Mouse (Mus musculus): ENCODE data around the gene Rhox6. TPM values are rescaled to one million over a fixed set of nuclear protein-coding genes. Genes with fewer than 3 reads are reported as not detected.
"Not testable (repeated sequence)": the region's sequence is repeated elsewhere in the genome, so short reads cannot be mapped to it uniquely, and the experiment has no call there.

Rhox6 gene
- polyA plus RNA-seq (2015; fragmentation: Nextera tagmentation; extraction: Ambion mirVana) = not detected in 2 replicates

GRCm38 (mm10) chrX:37826610-37827009 lies at the start of gene Rhox6:
Gene Rhox6 (plus strand): TSS chrX:37826910.
- H3K9ac ChIP-seq (replicated peaks); H3K27ac ChIP-seq (replicated peaks); H3K4me1 ChIP-seq; H3K27me3 ChIP-seq (replicated peaks); H3K36me3 ChIP-seq; H3K4me2 ChIP-seq; ATAC-seq (ENCODE audit: low FRiP score); H3K9me3 ChIP-seq (replicated peaks); H3K4me3 ChIP-seq (replicated peaks): not testable (repeated sequence)
- 80% methylated on average over 4 of the region's 12 CpGs for WGBS

DNA sequence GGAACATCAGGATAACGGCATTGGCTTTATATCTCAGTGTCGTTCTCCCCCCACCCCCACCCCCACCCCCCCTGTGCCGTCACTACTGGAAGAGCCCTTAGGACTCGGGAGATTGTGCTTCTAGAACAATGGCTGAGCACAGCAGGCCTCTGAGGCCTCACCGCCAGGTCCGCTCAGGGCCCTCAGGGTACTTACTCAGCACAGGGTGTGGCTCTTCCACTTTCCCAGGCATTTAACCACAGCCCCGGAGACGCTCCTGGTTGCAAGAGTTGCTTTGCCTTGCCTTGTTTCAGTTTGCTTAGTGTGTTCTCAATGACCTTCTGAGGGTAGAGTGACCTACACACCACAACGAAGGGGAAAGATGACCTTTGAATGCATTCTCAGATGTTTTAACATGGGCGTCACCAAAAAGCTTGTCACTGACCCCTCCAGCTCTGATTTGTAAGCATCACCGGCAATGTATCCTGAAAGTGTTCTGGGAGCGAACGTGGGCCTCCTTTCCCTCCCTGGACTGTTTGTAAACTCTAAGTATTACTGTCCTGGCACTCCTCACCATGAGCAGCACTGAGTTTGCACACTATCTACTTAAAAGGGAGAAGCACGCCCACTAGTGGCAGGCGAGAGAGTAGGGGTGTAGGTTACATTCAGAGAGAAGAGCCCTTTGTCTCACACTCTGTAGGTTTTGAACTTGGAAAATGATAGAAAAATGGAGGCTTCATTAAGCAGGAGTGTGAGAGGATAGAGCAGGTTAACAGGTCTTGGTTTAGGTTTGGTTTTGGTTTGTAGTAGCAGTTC lies 19.2 kb upstream of the Rhox6 start:
- WGBS = 85% methylated on average over 15 of the region's 15 CpGs
- Histone ChIP-seq H3K36me3 (no peaks in the 10 kb centered on the region), H3K4me2 (no peak overlapping the region), H3K4me1 (no peaks in the 10 kb centered on the region), H3K4me3 (replicated peaks) (no peak overlapping the region), H3K9me3 (replicated peaks) (no peaks in the 10 kb centered on the region), H3K9ac (replicated peaks) (no peak overlapping the region), H3K27me3 (replicated peaks) (no peaks in the 10 kb centered on the region), H3K27ac (replicated peaks) (no peak overlapping the region)
- ATAC-seq (ENCODE audit: low FRiP score) = no peak

DNA sequence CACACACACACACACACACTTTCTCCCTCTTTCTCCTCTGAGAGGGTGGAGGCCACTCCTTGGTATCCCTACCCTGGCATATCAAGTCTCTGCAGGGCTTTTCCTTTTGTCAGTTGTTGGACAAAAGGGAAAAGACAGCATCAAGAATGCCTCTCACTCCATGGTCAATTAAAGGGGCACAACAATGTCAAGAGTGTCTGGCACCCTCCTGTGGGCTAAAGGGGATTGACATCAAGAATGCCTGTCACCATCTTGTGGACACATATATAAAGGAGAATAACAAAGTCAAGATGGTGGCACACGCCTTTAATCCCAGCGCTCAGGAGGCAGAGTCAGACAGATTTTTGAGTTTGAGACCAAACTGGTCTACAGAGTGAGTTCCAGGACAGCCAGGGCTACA lies 17.3 kb upstream of the Rhox6 start:
- Histone ChIP-seq H3K36me3 (no peaks in the 10 kb centered on the region), H3K4me2 (no peak overlapping the region), H3K9ac (replicated peaks) (no peak overlapping the region), H3K4me1 (no peaks in the 10 kb centered on the region), H3K27ac (replicated peaks) (no peak overlapping the region), H3K9me3 (replicated peaks) (no peaks in the 10 kb centered on the region), H3K4me3 (replicated peaks) (no peak overlapping the region), H3K27me3 (replicated peaks) (no peaks in the 10 kb centered on the region)
- WGBS = 87% methylated on average over 2 of the region's 2 CpGs
- ATAC-seq (ENCODE audit: low FRiP score) = no peak

GRCm38 (mm10) chrX:37811179-37811578 lies 15.5 kb upstream of the Rhox6 start:
- Histone ChIP-seq H3K4me3 (replicated peaks) (no peak overlapping the region), H3K9ac (replicated peaks) (no peak overlapping the region), H3K9me3 (replicated peaks) (no peaks in the 10 kb centered on the region), H3K27ac (replicated peaks) (no peak overlapping the region), H3K27me3 (replicated peaks) (no peaks in the 10 kb centered on the region), H3K36me3 (no peaks in the 10 kb centered on the region), H3K4me1 (no peaks in the 10 kb centered on the region), H3K4me2 (no peak overlapping the region)
- ATAC-seq (ENCODE audit: low FRiP score) = no peak
- WGBS = 28% methylated on average over 5 of the region's 5 CpGs

GRCm38 (mm10) chrX:37815665-37816064 lies 11.0 kb upstream of the Rhox6 start:
- WGBS = 70% methylated on average over 10 of the region's 10 CpGs
- Histone ChIP-seq H3K4me3 (replicated peaks) (no peak overlapping the region), H3K4me2 (no peak overlapping the region), H3K9ac (replicated peaks) (no peak overlapping the region), H3K27ac (replicated peaks) (no peak overlapping the region), H3K27me3 (replicated peaks) (no peaks in the 10 kb centered on the region), H3K9me3 (replicated peaks) (no peaks in the 10 kb centered on the region), H3K4me1 (no peaks in the 10 kb centered on the region), H3K36me3 (no peaks in the 10 kb centered on the region)
- ATAC-seq (ENCODE audit: low FRiP score) = peak; percentile 31; the same call in 1 of the 2 replicates

- not testable (repeated sequence) for ATAC-seq (ENCODE audit: low FRiP score)
Observed at GRCm38 (mm10) chrX:37831386-37831785, 4.7 kb downstream of the Rhox6 start, which contains the start of gene Rhox7a. Gene Rhox7a (plus strand): TSS chrX:37831686.

GRCm38 (mm10) chrX:37871641-37872040 lies 44.9 kb downstream of the Rhox6 start:
- WGBS = 97% methylated on average over 2 of the region's 2 CpGs
- Histone ChIP-seq H3K4me3 (replicated peaks) (no peak overlapping the region), H3K36me3 (no peaks in the 10 kb centered on the region), H3K27ac (replicated peaks) (no peak overlapping the region), H3K4me2 (no peak overlapping the region), H3K27me3 (replicated peaks) (no peaks in the 10 kb centered on the region), H3K9ac (replicated peaks) (no peak overlapping the region), H3K4me1 (no peaks in the 10 kb centered on the region), H3K9me3 (replicated peaks) (no peaks in the 10 kb centered on the region)
- no peak for ATAC-seq (ENCODE audit: low FRiP score)

More at GRCm38 (mm10) chrX:37831386-37831785, 4.7 kb downstream of the Rhox6 start, which contains the start of gene Rhox7a:
- not testable (repeated sequence) for H3K36me3 ChIP-seq; H3K4me2 ChIP-seq; H3K27me3 ChIP-seq (replicated peaks); H3K4me3 ChIP-seq (replicated peaks); H3K27ac ChIP-seq (replicated peaks); H3K9me3 ChIP-seq (replicated peaks); H3K9ac ChIP-seq (replicated peaks); H3K4me1 ChIP-seq
- WGBS = 89% methylated on average over 8 of the region's 8 CpGs

DNA sequence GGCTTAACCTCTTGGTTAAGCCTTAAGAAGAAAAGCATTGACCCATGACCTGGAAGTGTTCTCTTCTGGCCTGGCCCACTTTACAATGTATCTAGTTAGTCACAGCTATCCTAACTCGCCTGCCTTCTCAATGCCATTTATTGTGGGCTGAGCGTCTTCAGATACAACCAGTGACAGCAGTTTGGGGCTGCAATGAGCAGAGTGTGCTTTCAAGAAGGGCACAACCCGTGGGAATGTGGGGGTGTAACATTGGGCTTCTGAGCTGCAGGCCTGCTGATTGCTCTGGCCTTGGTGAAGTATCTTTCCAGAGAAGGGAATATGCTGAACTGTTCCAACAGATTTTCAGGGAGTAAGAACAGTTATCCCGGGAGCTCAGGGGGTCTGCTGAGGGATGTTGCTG lies 52.1 kb downstream of the Rhox6 start, which contains the start of gene Rhox8:
Gene Rhox8, minus strand, starts transcription at position 101 of the 400 bp plus-strand sequence.
- Histone ChIP-seq H3K36me3 (no peaks in the 10 kb centered on the region), H3K4me3 (replicated peaks) (no peak within 1 kb of the TSS), H3K27ac (replicated peaks) (no peak within 1 kb of the TSS), H3K9ac (replicated peaks) (no peak within 1 kb of the TSS), H3K27me3 (replicated peaks) (no peaks in the 10 kb centered on the region), H3K9me3 (replicated peaks) (no peaks in the 10 kb centered on the region), H3K4me1 (no peaks in the 10 kb centered on the region), H3K4me2 (no peak within 1 kb of the TSS)
- WGBS = 64% methylated on average over 4 of the region's 4 CpGs
- no peak for ATAC-seq (ENCODE audit: low FRiP score)

Other genes with a start within 250 kb of the Rhox6 start
- gene Rhox3f, start 245.9 kb upstream of the Rhox6 start, polyA plus RNA-seq (2015; fragmentation: Nextera tagmentation; extraction: Ambion mirVana) = not detected in 2 replicates
- not detected in 2 replicates for gene Rhox4f, start 219.2 kb upstream of the Rhox6 start, polyA plus RNA-seq (2015; fragmentation: Nextera tagmentation; extraction: Ambion mirVana)
- not detected in 2 replicates for gene Rhox3g, start 198.3 kb upstream of the Rhox6 start, polyA plus RNA-seq (2015; fragmentation: Nextera tagmentation; extraction: Ambion mirVana)
- not detected in 2 replicates for gene Rhox2g, start 183.4 kb upstream of the Rhox6 start, polyA plus RNA-seq (2015; fragmentation: Nextera tagmentation; extraction: Ambion mirVana)
- gene Rhox4g, start 175.6 kb upstream of the Rhox6 start, polyA plus RNA-seq (2015; fragmentation: Nextera tagmentation; extraction: Ambion mirVana) = not detected in 2 replicates
- gene Rhox3h, start 158.1 kb upstream of the Rhox6 start, polyA plus RNA-seq (2015; fragmentation: Nextera tagmentation; extraction: Ambion mirVana) = not detected in 2 replicates
- gene Rhox2h, start 153.6 kb upstream of the Rhox6 start, polyA plus RNA-seq (2015; fragmentation: Nextera tagmentation; extraction: Ambion mirVana) = not detected in 2 replicates
- gene Rhox5, start 22.1 kb upstream of the Rhox6 start, polyA plus RNA-seq (2015; fragmentation: Nextera tagmentation; extraction: Ambion mirVana) = 0.35 and 0.82 TPM in 2 replicates
- not detected in 2 replicates for gene Rhox7a, start 4.8 kb downstream of the Rhox6 start, polyA plus RNA-seq (2015; fragmentation: Nextera tagmentation; extraction: Ambion mirVana)
- gene Rhox8, start 52.0 kb downstream of the Rhox6 start, polyA plus RNA-seq (2015; fragmentation: Nextera tagmentation; extraction: Ambion mirVana) = 0.15 TPM in 1 of 2 replicates, not detected in the other
- gene Rhox7b, start 70.3 kb downstream of the Rhox6 start, polyA plus RNA-seq (2015; fragmentation: Nextera tagmentation; extraction: Ambion mirVana) = not detected in 2 replicates
- not detected in 2 replicates for gene Rhox9, start 74.9 kb downstream of the Rhox6 start, polyA plus RNA-seq (2015; fragmentation: Nextera tagmentation; extraction: Ambion mirVana)
- gene Btg1-ps1, start 191.9 kb downstream of the Rhox6 start, polyA plus RNA-seq (2015; fragmentation: Nextera tagmentation; extraction: Ambion mirVana) = not detected in 2 replicates
- not detected in 2 replicates for gene Btg1-ps2, start 216.2 kb downstream of the Rhox6 start, polyA plus RNA-seq (2015; fragmentation: Nextera tagmentation; extraction: Ambion mirVana)
- gene Rhox10, start 239.6 kb downstream of the Rhox6 start, polyA plus RNA-seq (2015; fragmentation: Nextera tagmentation; extraction: Ambion mirVana) = not detected in 2 replicates